Mouse (Mus musculus) kidney, adult 9 months (tissue): ENCODE data around the gene Plagl1.

Experiments
- DNase-seq: peaks from one replicate; pipeline ENCODE4 v3.0.0; 2022

Plagl1 gene

DNA sequence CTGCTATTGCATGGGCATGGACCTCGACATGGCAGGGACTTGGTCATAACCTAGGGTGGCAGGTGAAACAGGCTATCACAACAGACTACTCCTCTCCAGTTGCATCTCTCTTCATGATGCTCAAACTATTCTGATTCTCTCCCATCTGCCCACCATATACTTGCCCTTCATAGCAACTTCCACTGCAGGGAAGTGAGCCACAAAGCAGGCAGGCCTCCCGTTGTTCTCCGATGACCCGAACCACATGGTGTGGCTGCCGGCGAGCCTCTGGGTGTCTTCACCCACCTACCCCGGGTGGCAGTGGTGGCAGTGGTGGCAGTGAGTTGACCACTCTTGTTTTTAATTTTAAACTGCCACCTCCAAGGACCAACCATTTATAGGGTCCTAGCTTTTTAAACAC, 75.4 kb downstream of the Plagl1 start:
- no peak for DNase-seq

DNA sequence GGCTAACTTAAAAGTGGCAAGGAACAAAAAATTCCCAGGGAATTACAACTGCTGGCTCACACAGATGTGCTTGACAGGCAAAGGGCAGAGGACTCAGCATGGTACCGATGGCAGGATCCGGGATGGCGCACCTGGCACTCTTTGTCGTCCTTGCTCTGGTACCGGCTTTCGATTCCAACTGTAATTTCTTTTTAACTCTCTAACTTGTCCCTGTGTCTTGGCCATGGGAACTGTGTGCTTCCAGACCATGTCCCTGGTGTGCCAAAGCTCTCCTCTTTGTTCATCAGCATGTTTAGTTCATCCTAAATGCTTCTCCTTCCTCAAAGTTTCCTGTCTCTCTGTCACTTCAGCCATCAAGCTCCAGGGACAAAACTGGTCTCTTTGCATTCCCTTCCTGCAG, 77.6 kb downstream of the Plagl1 start:
- DNase-seq = no peak

DNA sequence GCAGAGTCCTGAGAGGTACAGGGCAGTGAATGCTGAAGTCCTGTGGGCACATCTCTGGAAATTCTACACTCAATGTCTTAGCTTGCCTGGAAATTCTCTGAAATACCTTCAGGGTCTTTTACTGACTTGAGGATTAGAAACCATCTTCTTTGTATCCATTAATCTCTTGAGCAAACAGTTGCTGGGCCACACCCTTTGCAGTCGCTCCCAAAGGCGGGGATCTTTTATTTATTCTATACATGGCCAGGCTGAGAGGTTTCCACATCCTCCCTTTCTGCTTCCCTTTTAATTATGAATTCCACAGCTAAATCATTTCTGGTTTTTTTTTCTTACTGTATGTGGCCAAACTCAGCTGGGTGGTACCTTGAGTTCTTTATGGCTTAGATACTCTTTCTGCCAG, 80.1 kb downstream of the Plagl1 start:
- no peak for DNase-seq

DNA sequence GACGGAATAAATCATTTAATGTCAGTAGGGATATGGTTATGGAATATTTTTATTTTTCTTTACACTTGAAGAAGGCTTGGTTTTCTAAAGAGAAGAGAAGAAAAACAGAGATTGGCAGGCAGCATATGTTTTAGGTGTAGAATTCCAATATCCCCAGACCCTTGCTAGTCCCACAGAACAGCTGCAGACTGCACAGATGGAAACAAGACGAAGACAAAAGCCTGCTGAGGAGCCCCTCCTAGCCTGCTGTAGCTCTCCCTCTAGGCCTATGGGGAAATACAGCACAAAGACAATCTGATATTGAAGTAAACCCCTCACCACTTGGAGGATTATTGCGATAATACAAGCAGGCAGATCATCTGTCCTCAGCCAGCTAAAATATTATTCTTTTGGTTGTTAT, 90.1 kb downstream of the Plagl1 start:
- DNase-seq = no peak

- peak; percentile 18 for DNase-seq
Observed at GRCm38 (mm10) chr10:13151353-13151752, 91.0 kb downstream of the Plagl1 start.

DNA sequence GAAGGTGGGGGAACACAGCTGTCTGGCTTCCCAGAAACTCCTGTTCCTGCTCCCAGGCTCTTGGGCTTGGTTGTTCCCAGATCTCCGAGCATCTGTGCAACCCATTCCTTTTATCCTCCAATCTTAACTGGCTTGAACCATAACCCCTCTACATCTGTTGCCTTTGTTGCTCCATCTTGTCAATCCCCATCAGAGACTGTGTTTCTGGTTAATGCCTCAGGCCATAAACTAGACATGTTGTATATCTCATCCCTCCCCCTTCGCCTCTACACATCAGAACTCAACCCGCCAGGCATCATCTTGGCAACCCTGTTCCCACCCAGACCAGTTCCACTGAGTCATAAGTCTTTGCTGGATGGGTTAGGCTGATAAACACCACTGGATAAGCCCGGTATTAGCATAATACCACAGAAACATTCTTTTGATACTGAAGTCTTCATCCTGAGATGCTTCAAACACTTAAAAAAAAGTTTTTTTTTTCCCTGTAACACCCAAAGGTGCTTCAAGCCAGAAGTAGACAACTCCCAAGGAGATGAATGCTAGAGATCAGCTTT, 92.6 kb downstream of the Plagl1 start:
- DNase-seq = no peak

DNA sequence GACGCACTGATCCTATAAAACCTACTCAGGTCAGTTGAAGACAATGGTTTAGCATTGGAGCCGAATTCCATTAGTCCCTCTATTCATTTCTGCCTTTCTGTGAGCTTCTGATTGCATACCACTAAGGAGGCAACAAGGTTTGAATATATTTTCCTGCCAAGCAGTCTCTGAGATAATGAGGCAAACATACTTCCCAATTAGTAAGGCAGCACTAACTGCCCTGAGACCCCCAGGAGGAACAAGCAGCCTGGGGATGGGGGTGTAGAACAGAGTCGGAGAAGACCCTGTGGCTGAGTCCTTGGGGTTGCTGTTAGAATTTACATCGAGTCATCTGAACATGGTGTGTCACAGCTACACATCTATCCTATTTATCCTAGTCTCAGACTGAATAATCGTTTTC, 95.1 kb downstream of the Plagl1 start:
- no peak for DNase-seq

- no peak for DNase-seq
Observed at GRCm38 (mm10) chr10:13160913-13161312, 100.6 kb downstream of the Plagl1 start.

DNA sequence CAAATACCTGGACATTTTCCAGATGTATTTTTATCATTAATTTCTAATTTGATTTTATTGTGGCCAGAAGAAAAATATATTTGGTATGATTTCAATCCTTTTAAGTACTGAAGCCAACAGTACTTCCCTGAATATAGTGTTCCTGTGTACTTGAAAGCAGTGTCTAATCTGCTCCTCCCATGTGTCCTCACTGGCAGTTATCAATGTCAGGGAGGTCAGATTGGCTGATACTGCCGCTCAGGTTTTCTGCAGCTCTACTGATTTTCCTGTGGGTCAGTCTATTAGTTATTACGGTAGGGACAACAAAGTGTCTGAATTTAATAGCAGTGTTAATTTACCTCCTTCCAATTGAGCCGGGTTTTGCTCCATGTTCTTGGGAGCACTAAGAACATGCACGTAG, 101.7 kb downstream of the Plagl1 start:
- DNase-seq = no peak

- DNase-seq = no peak
Observed at GRCm38 (mm10) chr10:13168461-13168860, 108.2 kb downstream of the Plagl1 start.

DNA sequence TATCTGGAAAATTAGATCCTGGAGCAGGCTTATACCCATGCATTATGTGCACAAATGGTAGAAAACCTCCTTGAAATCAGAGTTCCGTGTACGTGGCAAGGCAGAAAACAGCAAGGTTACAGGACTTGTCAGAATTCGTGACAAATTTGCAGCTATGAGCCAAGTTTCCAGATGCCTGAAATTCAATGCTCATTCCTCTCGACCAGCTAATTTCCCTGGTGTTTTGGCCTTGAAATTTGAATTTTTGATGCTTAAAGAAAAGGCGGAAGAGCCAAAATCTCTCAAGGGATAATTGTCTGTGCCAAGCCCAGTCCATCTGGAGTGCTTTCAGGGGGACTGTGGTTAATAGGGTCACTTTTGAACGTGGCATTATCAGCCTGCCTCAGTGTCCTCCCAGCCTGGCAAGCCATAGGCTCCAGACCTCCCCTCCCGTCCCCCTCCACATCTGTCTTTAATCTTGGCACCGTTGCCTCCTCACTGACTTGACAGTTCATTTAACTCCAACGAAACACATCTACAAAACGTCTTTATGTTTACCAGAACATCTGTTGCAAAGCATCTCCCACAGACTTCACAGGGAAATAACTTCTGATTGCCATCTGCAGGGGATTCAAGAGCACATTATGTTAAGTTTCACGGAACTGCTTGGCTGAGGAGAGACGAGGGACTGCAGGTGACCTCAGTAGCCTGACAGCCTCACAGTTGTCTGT, 110.6 kb downstream of the Plagl1 start:
- no peak for DNase-seq

DNA sequence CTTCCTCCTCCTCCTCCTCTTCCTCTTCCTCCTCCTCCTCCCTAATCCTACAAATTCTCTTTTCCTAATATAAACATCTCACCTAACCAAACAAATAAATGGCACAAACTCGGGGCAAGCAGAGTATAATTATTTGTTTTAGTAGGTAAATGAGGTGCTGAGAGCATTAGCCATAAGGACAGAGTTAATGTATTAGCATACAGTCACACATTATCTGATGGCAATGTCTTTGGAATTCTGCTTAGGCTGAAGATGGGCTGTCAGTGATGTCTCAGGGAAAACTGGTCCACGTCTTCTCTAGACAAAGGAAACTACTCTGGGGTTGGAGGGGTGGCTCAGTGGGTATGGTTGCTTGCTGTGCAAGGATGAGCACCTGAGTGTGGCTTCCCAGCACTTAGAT, 111.2 kb downstream of the Plagl1 start:
- no peak for DNase-seq

- no peak for DNase-seq
Observed at GRCm38 (mm10) chr10:13172798-13173221, 112.5 kb downstream of the Plagl1 start.

DNA sequence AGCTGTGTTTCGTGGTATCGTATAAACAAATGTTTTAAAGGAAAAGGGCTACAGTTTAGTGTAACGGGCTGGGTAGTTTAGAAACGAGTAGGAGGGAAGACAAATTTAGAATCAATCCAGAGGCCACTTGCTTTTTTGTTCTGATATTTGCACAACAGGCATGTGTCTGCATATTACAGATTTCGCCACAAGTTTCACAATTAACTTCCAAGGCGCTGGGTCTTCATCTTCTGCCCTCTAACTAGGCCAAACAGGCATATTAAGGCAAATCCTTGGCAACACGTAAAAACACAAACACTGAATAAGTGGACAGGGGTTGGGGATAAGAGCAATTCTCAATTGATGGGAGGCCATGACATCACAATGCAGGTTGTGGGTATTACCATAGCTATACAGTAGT, 115.6 kb downstream of the Plagl1 start:
- no peak for DNase-seq

DNA sequence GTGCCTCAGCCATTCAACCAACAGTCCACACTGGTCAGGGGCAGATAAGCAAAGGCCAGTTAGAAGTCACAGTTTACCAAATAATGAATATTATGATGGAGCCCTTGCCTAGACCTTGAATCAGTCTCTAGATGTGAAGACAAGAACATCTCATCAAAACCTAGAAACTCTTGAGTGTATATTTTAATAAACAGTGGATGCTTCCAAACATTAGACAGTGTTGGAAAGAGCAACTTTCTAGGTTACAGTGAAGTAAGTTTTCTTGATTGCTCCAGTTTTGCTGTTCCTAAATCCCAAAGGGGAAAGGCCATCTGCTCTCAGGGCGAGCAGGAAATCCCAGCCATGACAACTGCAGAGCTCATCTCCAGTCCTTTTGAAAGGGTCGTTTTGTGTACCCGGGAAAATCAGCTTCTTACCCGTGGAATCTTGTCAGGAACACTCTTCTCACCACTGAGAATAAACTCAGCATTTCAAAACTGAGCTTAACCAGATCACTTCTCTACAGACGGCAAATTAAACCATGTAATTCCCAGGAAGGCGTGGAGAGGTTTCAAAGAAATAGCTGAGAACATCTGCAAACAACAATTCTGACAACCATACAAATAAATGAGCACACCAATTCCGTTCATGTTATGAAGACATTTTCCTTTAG, 117.8 kb downstream of the Plagl1 start, which contains the start of gene Zc2hc1b:
Gene Zc2hc1b (minus strand): TSS at position 51 of the 652 bp plus-strand sequence.
- DNase-seq = no peak

DNA sequence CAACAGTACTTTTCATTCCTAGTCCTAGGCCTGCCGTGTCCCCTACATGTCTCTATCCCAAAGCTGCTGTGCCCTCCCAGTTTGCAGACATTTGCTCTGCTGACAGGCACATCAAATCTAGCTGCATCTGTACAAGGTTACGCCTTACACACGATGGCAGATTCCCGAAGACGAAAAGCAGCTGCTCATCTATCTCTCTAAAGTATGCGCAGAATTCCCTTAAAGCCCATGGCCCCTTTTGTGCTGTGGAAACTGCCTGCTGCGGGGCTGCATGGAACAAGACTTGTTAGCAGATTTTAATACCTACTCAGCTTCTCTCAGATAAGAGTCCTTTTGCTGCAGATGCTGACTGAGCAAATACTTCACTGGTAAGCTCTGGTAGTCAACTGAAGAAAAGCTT, 119.9 kb downstream of the Plagl1 start:
- DNase-seq = no peak
